Mouse (Mus musculus) CH12.LX (cell line): ENCODE results near the gene Dtd2. TPM values are rescaled to one million over a fixed set of nuclear protein-coding genes. Genes with fewer than 3 reads are reported as not detected.

Experiments
- DNase-seq: peaks from one replicate; pipeline ENCODE4 v3.0.0-alpha.2; 2013; ENCODE audit errors: extremely low read depth
- H3K27ac ChIP-seq: 2 replicates; pipeline ENCODE4 v1.5.1; 2012; ENCODE audit warnings: low read depth, mild to moderate bottlenecking, control low read depth, moderate library complexity; ENCODE audit not compliant: insufficient read depth
- H3K27me3 ChIP-seq: replicated peaks from 2 replicates; pipeline ENCODE3; 2012; ENCODE audit warnings: inconsistent platforms
- H3K36me3 ChIP-seq, 2 experiments: replicated peaks in 1 of 2; 2 replicates each; pipeline versions ENCODE3 to v1.6.1; 2012; ENCODE audit warnings: inconsistent platforms in 1 of 2, low read length in 1 of 2, mild to moderate bottlenecking in 1 of 2, mixed read lengths in 1 of 2, moderate library complexity in 1 of 2; ENCODE audit not compliant: control insufficient read depth in 1 of 2, insufficient read depth in 1 of 2
- H3K4me1 ChIP-seq, 2 experiments: 2 replicates each; pipeline ENCODE4 v1.6.1; 2012; ENCODE audit warnings: inconsistent platforms in 1 of 2, moderate library complexity in 1 of 2; ENCODE audit not compliant: insufficient read depth in 2 of 2, control insufficient read depth in 1 of 2
- H3K4me2 ChIP-seq: 2 replicates; pipeline ENCODE4 v1.6.1; 2012; ENCODE audit warnings: low read depth, mild to moderate bottlenecking, control low read depth; ENCODE audit not compliant: poor library complexity, insufficient read depth, severe bottlenecking
- H3K4me3 ChIP-seq, 3 experiments: fragments of 150-350 bp in 1 of 3; sonication (generic) in 1 of 3; replicated peaks in 1 of 3; 2 replicates each; pipeline versions ENCODE3 to v1.5.1; 2011 to 2012; ENCODE audit warnings: low read depth in 2 of 3, low read length in 2 of 3, mild to moderate bottlenecking in 2 of 3, moderate library complexity in 2 of 3, control low read depth in 1 of 3, improper control_type of control experiment in 1 of 3, inconsistent platforms in 1 of 3, mixed read lengths in 1 of 3; ENCODE audit not compliant: poor library complexity in 1 of 3
- H3K79me2 ChIP-seq: replicated peaks from 2 replicates; pipeline ENCODE4 v1.6.1; 2012; ENCODE audit warnings: mild to moderate bottlenecking, moderate library complexity; ENCODE audit not compliant: control insufficient read depth, poor library complexity, insufficient read depth, severe bottlenecking; ENCODE audit errors: extremely low read depth
- H3K9ac ChIP-seq: 2 replicates; pipeline ENCODE4 v1.6.1; 2012; ENCODE audit warnings: low read depth, mild to moderate bottlenecking, control low read depth, moderate library complexity; ENCODE audit not compliant: insufficient read depth
- H3K9me3 ChIP-seq: replicated peaks from 2 replicates; pipeline ENCODE3; 2012; ENCODE audit warnings: low read length, inconsistent platforms, mixed read lengths
- CHD1 ChIP-seq: IDR thresholded peaks from 2 replicates; pipeline ENCODE4 v1.6.1; 2012; ENCODE audit warnings: low read depth, low read length, improper control_type of control experiment, inconsistent platforms
- CTCF ChIP-seq, 2 experiments: IDR thresholded peaks in 1 of 2; conservative IDR thresholded peaks in 1 of 2; 2 replicates each; pipeline ENCODE4 v1.5.1; 2011 to 2012; ENCODE audit warnings: low read depth in 2 of 2, low read length in 2 of 2, improper control_type of control experiment in 1 of 2, inconsistent platforms in 1 of 2, mild to moderate bottlenecking in 1 of 2, moderate library complexity in 1 of 2
- E2F4 ChIP-seq: IDR thresholded peaks from 2 replicates; pipeline ENCODE4 v1.6.1; 2011; ENCODE audit warnings: low read depth, low read length, improper control_type of control experiment; ENCODE audit not compliant: insufficient replicate concordance
- EP300 ChIP-seq: IDR thresholded peaks from 2 replicates; pipeline ENCODE4 v1.6.1; 2011; ENCODE audit warnings: low read length, improper control_type of control experiment
- ETS1 ChIP-seq: conservative IDR thresholded peaks from 2 replicates; pipeline ENCODE4 v1.6.1; 2012; ENCODE audit warnings: low read depth, mild to moderate bottlenecking, inconsistent platforms, low read length, improper control_type of control experiment, moderate library complexity
- JUN ChIP-seq: IDR thresholded peaks from 2 replicates; pipeline ENCODE4 v1.6.1; 2011; ENCODE audit warnings: low read depth, mild to moderate bottlenecking, low read length, improper control_type of control experiment, moderate library complexity; ENCODE audit not compliant: insufficient read depth
- MYC ChIP-seq: IDR thresholded peaks from 2 replicates; pipeline ENCODE4 v1.6.1; 2011; ENCODE audit warnings: low read depth, mild to moderate bottlenecking, improper control_type of control experiment, low read length
- PAX5 ChIP-seq: IDR thresholded peaks from 2 replicates; pipeline ENCODE4 v1.6.1; 2012; ENCODE audit warnings: low read length, inconsistent platforms, mixed read lengths
- RAD21 ChIP-seq: IDR thresholded peaks from 2 replicates; pipeline ENCODE4 v1.6.1; 2011; ENCODE audit warnings: low read depth, mild to moderate bottlenecking, low read length, improper control_type of control experiment, moderate library complexity
- SMC3 ChIP-seq: IDR thresholded peaks from 2 replicates; pipeline ENCODE4 v1.6.1; 2011; ENCODE audit warnings: low read depth, low read length, improper control_type of control experiment
- TBP ChIP-seq: conservative IDR thresholded peaks from 2 replicates; pipeline ENCODE4 v1.6.1; 2011; ENCODE audit warnings: low read depth, low read length, improper control_type of control experiment
- TCF12 ChIP-seq: IDR thresholded peaks from 2 replicates; pipeline ENCODE4 v1.6.1; 2014; ENCODE audit warnings: low read depth, mild to moderate bottlenecking, inconsistent platforms, low read length, improper control_type of control experiment
- dilution Hi-C: fragments of 300-500 bp; cut with MboI; formaldehyde crosslinking; loops from 2 replicates; pipeline ENCODE4 v1.14.3; 2020; ENCODE audit warnings: low sequenced_read_pairs; ENCODE audit not compliant: extremely low pct_unique_long_range_greater_than_20kb, extremely low pct_ligation_motif_present
- in situ Hi-C: fragments of 300-500 bp; cut with MboI; formaldehyde crosslinking; loops from 3 replicates; pipeline ENCODE4 v1.14.3; 2019; ENCODE audit warnings: low sequenced_read_pairs, low pct_ligation_motif_present, low pct_unique_long_range_greater_than_20kb, mixed read lengths
- polyA plus RNA-seq: library from polyadenylated mRNA; unstranded; fragments of >175 nt; gene quantifications from 2 replicates; pipeline ENCODE4 v1.2.1, GENCODE M21; 2012; ENCODE audit warnings: low read depth; ENCODE audit not compliant: insufficient read length
- total RNA-seq, 2 experiments: library from RNA; depleted of rRNA; stranded (reverse); fragments of 300-350 nt in 1 of 2; fragments of >200 nt in 1 of 2; gene quantifications; 2 replicates each; pipeline ENCODE4 v1.2.3; 2012 to 2014

The Dtd2 gene
- total and polyA plus RNA-seq, 3 experiments: 24.5 to 39.6 (median 31.5) TPM

GRCm38 (mm10) chr12:51957626-51958025 is 48.7 kb downstream of the Dtd2 start:
- Histone ChIP-seq H3K4me1 (peaks cover 4 to 10% of the 10 kb centered on the region in 2 experiments; a peak in 3 of 4 replicates), H3K79me2 (no peaks in the 10 kb centered on the region; the same call in 1 of the 2 replicates), H3K9me3 (no peaks in the 10 kb centered on the region), H3K4me3 (no peak overlapping the region), H3K9ac (no peak overlapping the region), H3K27ac (no peak overlapping the region), H3K36me3 (peaks cover 7 to 45% of the 10 kb centered on the region in 2 experiments), H3K4me2 (no peak overlapping the region), H3K27me3 (no peaks in the 10 kb centered on the region)
- in situ Hi-C loops (no loop called here), dilution Hi-C loops (no loop called here)
- TF ChIP-seq ETS1 (no peak), RAD21 (no peak), CTCF (conservative IDR thresholded peaks at IDR 0.05 in 1 of 2, IDR thresholded peaks at IDR 0.05 in 1 of 2; ENCODE audit: low read depth in 2 of 2, low read length in 2 of 2) (no peak), TBP (no peak), EP300 (no peak), E2F4 (no peak)
- no peak for DNase-seq

GRCm38 (mm10) chr12:51952309-51952708 is 54.0 kb downstream of the Dtd2 start:
- H3K4me1 ChIP-seq: peaks cover 4 to 10% of the 10 kb centered on the region in 2 experiments; a peak in 3 of 4 replicates
- TF ChIP-seq PAX5 (no peak), MYC (no peak), TCF12 (no peak), CHD1 (no peak), CTCF (conservative IDR thresholded peaks at IDR 0.05 in 1 of 2, IDR thresholded peaks at IDR 0.05 in 1 of 2; ENCODE audit: low read depth in 2 of 2, low read length in 2 of 2) (no peak)
- no peaks in the 10 kb centered on the region for H3K27me3 ChIP-seq
- H3K36me3 ChIP-seq: peaks cover 34 to 69% of the 10 kb centered on the region in 2 experiments
- H3K79me2 ChIP-seq: no peaks in the 10 kb centered on the region; the same call in 1 of the 2 replicates
- no peak overlapping the region for H3K9ac ChIP-seq
- peaks cover 3% of the 10 kb centered on the region for H3K9me3 ChIP-seq
- H3K27ac ChIP-seq: no peak overlapping the region
- dilution Hi-C loops: no loop called here
- no peak overlapping the region for H3K4me3 ChIP-seq
- in situ Hi-C loops: no loop called here
- DNase-seq: no peak
- no peak overlapping the region for H3K4me2 ChIP-seq

DNA sequence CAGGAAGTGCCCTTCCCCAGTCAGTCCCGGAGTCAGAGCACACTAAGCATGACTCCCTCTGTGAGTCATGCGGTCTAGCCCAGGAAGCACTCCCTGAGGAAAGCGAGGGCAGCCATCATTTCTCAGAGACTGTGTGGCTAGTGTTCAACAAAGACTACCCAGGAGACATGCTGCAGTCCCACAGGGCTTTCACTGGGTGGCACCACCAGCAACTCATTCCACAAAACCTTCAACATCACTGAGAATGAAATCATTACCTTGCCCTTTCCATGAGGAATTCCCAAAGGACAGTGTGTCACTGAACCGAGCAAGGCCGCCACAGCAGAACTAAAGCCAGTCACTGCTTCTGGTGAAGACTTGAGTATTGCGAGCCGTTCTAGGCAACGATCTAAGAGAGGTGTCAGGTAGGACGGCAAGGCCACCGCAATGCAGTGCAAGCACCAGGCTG is 58.8 kb downstream of the Dtd2 start:
- TF ChIP-seq SMC3 (peak; percentile 16; the same call in 1 of the 2 replicates), JUN (no peak)
- peaks cover 32 to 63% of the 10 kb centered on the region in 2 experiments for H3K36me3 ChIP-seq
- dilution Hi-C loops: no loop called here

More for the DNA sequence above, 58.8 kb downstream of the Dtd2 start:
- in situ Hi-C loops: no loop called here
- no peak for DNase-seq
- Histone ChIP-seq H3K4me2 (no peak overlapping the region), H3K27ac (no peak overlapping the region), H3K79me2 (no peaks in the 10 kb centered on the region), H3K4me3 (no peak overlapping the region), H3K4me1 (no peaks in the 10 kb centered on the region), H3K9me3 (peaks cover 3% of the 10 kb centered on the region), H3K9ac (no peak overlapping the region), H3K27me3 (no peaks in the 10 kb centered on the region)
